Mouse (Mus musculus): ENCODE data around the gene Ppp1r13b. TPM values are rescaled to one million over a fixed set of nuclear protein-coding genes. Genes with fewer than 3 reads are reported as not detected.

Gene Ppp1r13b
- total and polyA plus RNA-seq, 3 experiments: 0.42 to 2.0 (median 0.64) TPM

DNA sequence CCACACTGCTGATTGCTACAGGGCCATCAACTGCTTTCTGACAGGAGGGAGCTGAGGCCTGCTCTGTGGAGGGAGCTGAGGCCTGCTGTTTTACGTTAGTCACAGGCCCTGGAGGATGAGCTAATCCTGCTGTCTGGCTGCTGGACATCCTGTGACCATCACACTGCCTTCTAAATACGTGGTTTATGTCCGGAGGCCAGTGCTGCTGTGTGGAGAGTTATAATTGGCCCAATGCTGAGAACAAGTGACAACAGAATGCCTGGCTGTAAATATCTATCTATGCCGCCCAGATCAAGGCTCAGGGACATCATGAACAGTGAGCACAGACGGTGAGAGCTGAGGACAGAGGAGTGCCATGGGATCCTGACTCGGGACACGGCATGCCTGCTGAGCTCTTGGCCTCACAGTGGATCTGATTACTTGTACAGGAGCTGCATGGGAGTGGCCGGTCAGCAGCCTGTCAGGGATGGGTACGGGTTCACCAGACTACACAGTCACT is 59.6 kb downstream of the Ppp1r13b start:
- DNase-seq (ENCODE audit: extremely low read depth): no peak
- no peak overlapping the region for H3K27ac ChIP-seq (ENCODE audit: insufficient read depth, low read depth)
- in situ Hi-C loops (cut with MboI; ENCODE audit: low pct_ligation_motif_present, low pct_unique_long_range_greater_than_20kb, low sequenced_read_pairs): no loop called here

DNA sequence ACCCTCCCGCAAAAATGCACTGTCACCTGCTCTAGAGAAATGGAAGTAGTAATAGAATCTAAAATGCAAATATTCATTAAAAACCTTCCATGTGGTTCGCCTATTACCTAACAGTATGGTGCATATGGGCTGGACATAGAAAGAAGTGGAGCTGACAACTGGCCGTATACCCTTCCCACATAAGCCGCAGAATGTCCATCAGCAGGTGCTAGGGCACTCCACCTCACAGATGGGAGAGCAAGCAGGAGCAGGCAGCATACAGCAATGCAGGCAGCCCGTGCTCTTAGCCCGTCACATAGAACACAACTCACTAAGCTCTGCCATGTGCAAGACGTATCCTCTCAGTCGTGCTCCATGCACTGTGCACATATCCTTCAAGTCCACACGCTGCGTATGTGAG is 61.1 kb downstream of the Ppp1r13b start:
- dilution Hi-C loops (cut with MboI; ENCODE audit: extremely low pct_ligation_motif_present, extremely low pct_unique_long_range_greater_than_20kb, low sequenced_read_pairs): no loop called here
- no peak overlapping the region for H3K4me3 ChIP-seq (replicated peaks in 1 of 3; ENCODE audit: low read depth in 2 of 3, low read length in 2 of 3, poor library complexity in 1 of 3)
- H3K27me3 ChIP-seq (replicated peaks): no peaks in the 10 kb centered on the region
- DNase-seq (ENCODE audit: extremely low read depth): no peak
- no peaks in the 10 kb centered on the region for H3K9me3 ChIP-seq (replicated peaks; ENCODE audit: low read length)
- no peaks in the 10 kb centered on the region for H3K36me3 ChIP-seq (replicated peaks in 1 of 2; ENCODE audit: control insufficient read depth in 1 of 2, insufficient read depth in 1 of 2, low read length in 1 of 2)
- peaks cover 7 to 18% of the 10 kb centered on the region in 2 experiments for H3K4me1 ChIP-seq (ENCODE audit: control insufficient read depth in 1 of 2, insufficient read depth in 2 of 2)
- H3K4me2 ChIP-seq (ENCODE audit: insufficient read depth, low read depth, poor library complexity, severe bottlenecking): no peak overlapping the region
- no peak overlapping the region for H3K9ac ChIP-seq (ENCODE audit: insufficient read depth, low read depth)
- in situ Hi-C loops (cut with MboI; ENCODE audit: low pct_ligation_motif_present, low pct_unique_long_range_greater_than_20kb, low sequenced_read_pairs): no loop called here
- H3K79me2 ChIP-seq (replicated peaks; ENCODE audit: control insufficient read depth, extremely low read depth, insufficient read depth, poor library complexity, severe bottlenecking): no peaks in the 10 kb centered on the region
- H3K27ac ChIP-seq (ENCODE audit: insufficient read depth, low read depth): no peak overlapping the region
- no peak for TF ChIP-seq EP300 (IDR thresholded peaks at IDR 0.05; ENCODE audit: low read length)
- no peak for TF ChIP-seq KAT2A (IDR thresholded peaks at IDR 0.05; ENCODE audit: insufficient replicate concordance, low read length)
- TF ChIP-seq POLR2A (IDR thresholded peaks at IDR 0.05; ENCODE audit: low read depth, low read length): no peak
- TF ChIP-seq ELF1 (IDR thresholded peaks at IDR 0.05; ENCODE audit: low read depth, low read length): no peak
- TF ChIP-seq ZMIZ1 (IDR thresholded peaks at IDR 0.05; ENCODE audit: low read depth, low read length): no peak
- TF ChIP-seq USF2 (conservative IDR thresholded peaks at IDR 0.05; ENCODE audit: low read depth, low read length): no peak

More for the DNA sequence above, 59.6 kb downstream of the Ppp1r13b start:
- dilution Hi-C loops (cut with MboI; ENCODE audit: extremely low pct_ligation_motif_present, extremely low pct_unique_long_range_greater_than_20kb, low sequenced_read_pairs): no loop called here
- Histone ChIP-seq H3K4me3 (replicated peaks in 1 of 3; ENCODE audit: low read depth in 2 of 3, low read length in 2 of 3, poor library complexity in 1 of 3) (no peak overlapping the region), H3K9ac (ENCODE audit: insufficient read depth, low read depth) (no peak overlapping the region), H3K27me3 (replicated peaks) (no peaks in the 10 kb centered on the region), H3K4me1 (ENCODE audit: control insufficient read depth in 1 of 2, insufficient read depth in 2 of 2) (peaks cover 3 to 16% of the 10 kb centered on the region in 2 experiments), H3K9me3 (replicated peaks; ENCODE audit: low read length) (no peaks in the 10 kb centered on the region), H3K79me2 (replicated peaks; ENCODE audit: control insufficient read depth, extremely low read depth, insufficient read depth, poor library complexity, severe bottlenecking) (no peaks in the 10 kb centered on the region), H3K4me2 (ENCODE audit: insufficient read depth, low read depth, poor library complexity, severe bottlenecking) (no peak overlapping the region), H3K36me3 (replicated peaks in 1 of 2; ENCODE audit: control insufficient read depth in 1 of 2, insufficient read depth in 1 of 2, low read length in 1 of 2) (no peaks in the 10 kb centered on the region)
- TF ChIP-seq SMC3 (IDR thresholded peaks at IDR 0.05; ENCODE audit: low read depth, low read length): no peak
- TF ChIP-seq ZNF384 (IDR thresholded peaks at IDR 0.05; ENCODE audit: low read depth, low read length): no peak
- no peak for TF ChIP-seq ZMIZ1 (IDR thresholded peaks at IDR 0.05; ENCODE audit: low read depth, low read length)
- TF ChIP-seq MAZ (IDR thresholded peaks at IDR 0.05; ENCODE audit: low read depth, low read length): no peak
- no peak for TF ChIP-seq POLR2AphosphoS2 (IDR thresholded peaks at IDR 0.05; ENCODE audit: low read depth, low read length)
- no peak for TF ChIP-seq MYC (IDR thresholded peaks at IDR 0.05; ENCODE audit: low read depth, low read length)
- no peak for TF ChIP-seq MXI1 (IDR thresholded peaks at IDR 0.05; ENCODE audit: low read depth, low read length)
- no peak for TF ChIP-seq MAX (IDR thresholded peaks at IDR 0.05; ENCODE audit: low read length)
- TF ChIP-seq POLR2A (IDR thresholded peaks at IDR 0.05; ENCODE audit: low read depth, low read length): no peak
- no peak for TF ChIP-seq JUN (IDR thresholded peaks at IDR 0.05; ENCODE audit: insufficient read depth, low read depth, low read length)
- TF ChIP-seq BHLHE40 (IDR thresholded peaks at IDR 0.05; ENCODE audit: low read depth, low read length): no peak
- no peak for TF ChIP-seq GABPA (IDR thresholded peaks at IDR 0.05; ENCODE audit: insufficient replicate concordance, low read depth, low read length)
- TF ChIP-seq ZC3H11A (IDR thresholded peaks at IDR 0.05; ENCODE audit: low read depth, low read length): no peak
- TF ChIP-seq ETS1 (conservative IDR thresholded peaks at IDR 0.05; ENCODE audit: low read depth, low read length): no peak

Measured in CH12.LX (cell line).